Mouse (Mus musculus) lung, postnatal 25 days (tissue): ENCODE measurements around the gene Glt28d2.

ENCODE experiments used
- DNase-seq: peaks from one replicate; pipeline ENCODE4 v3.0.0; 2022; ENCODE audit warnings: low spot score

Gene Glt28d2

GRCm38 (mm10) chr3:85878911-85879310 is 8.4 kb downstream of the Glt28d2 start:
- peak; percentile 28 for DNase-seq

GRCm38 (mm10) chr3:85863996-85864395 is 23.3 kb downstream of the Glt28d2 start:
- DNase-seq, result no peak

- DNase-seq, result no peak
Measured at GRCm38 (mm10) chr3:85862886-85863285, 24.4 kb downstream of the Glt28d2 start.

GRCm38 (mm10) chr3:85860996-85861395 is 26.3 kb downstream of the Glt28d2 start:
- no peak for DNase-seq

GRCm38 (mm10) chr3:85859311-85859710 is 28.0 kb downstream of the Glt28d2 start:
- no peak for DNase-seq

GRCm38 (mm10) chr3:85858140-85859135 is 28.9 kb downstream of the Glt28d2 start:
- peak; percentile 67 for DNase-seq

- no peak for DNase-seq
Measured at GRCm38 (mm10) chr3:85857083-85857482, 30.2 kb downstream of the Glt28d2 start.

GRCm38 (mm10) chr3:85855947-85856346 is 31.4 kb downstream of the Glt28d2 start:
- DNase-seq, result no peak

- DNase-seq, result no peak
Measured at GRCm38 (mm10) chr3:85855043-85855442, 32.3 kb downstream of the Glt28d2 start.

GRCm38 (mm10) chr3:85854143-85854542 is 33.2 kb downstream of the Glt28d2 start:
- no peak for DNase-seq

- DNase-seq, result no peak
Measured at GRCm38 (mm10) chr3:85853715-85854114, 33.6 kb downstream of the Glt28d2 start.

- DNase-seq, result no peak
Measured at GRCm38 (mm10) chr3:85850079-85850478, 37.2 kb downstream of the Glt28d2 start.

- no peak for DNase-seq
Measured at GRCm38 (mm10) chr3:85846316-85846715, 41.0 kb downstream of the Glt28d2 start.

- no peak for DNase-seq
Measured at GRCm38 (mm10) chr3:85845341-85845740, 42.0 kb downstream of the Glt28d2 start.

GRCm38 (mm10) chr3:85842881-85843218 is 44.5 kb downstream of the Glt28d2 start:
- DNase-seq, result no peak

- no peak for DNase-seq
Measured at GRCm38 (mm10) chr3:85842177-85842880, 45.0 kb downstream of the Glt28d2 start.

- no peak for DNase-seq
Measured at GRCm38 (mm10) chr3:85841454-85842176, 45.7 kb downstream of the Glt28d2 start.

GRCm38 (mm10) chr3:85833627-85834026 is 53.7 kb downstream of the Glt28d2 start:
- no peak for DNase-seq

- no peak for DNase-seq
Measured at GRCm38 (mm10) chr3:85832490-85833155, 54.7 kb downstream of the Glt28d2 start.

- DNase-seq, result no peak
Measured at GRCm38 (mm10) chr3:85831785-85832184, 55.5 kb downstream of the Glt28d2 start.

- peak; percentile 45 for DNase-seq
Measured at GRCm38 (mm10) chr3:85829047-85829446, 58.3 kb downstream of the Glt28d2 start.

GRCm38 (mm10) chr3:85827815-85828214 is 59.5 kb downstream of the Glt28d2 start:
- DNase-seq, result no peak
